Mouse (Mus musculus): Measurements from ENCODE around the gene Gdf15.
"Not testable (repeated sequence)": the region's sequence is repeated elsewhere in the genome, so short reads cannot be mapped to it uniquely, and the experiment has no call there.

Gdf15 gene

DNA sequence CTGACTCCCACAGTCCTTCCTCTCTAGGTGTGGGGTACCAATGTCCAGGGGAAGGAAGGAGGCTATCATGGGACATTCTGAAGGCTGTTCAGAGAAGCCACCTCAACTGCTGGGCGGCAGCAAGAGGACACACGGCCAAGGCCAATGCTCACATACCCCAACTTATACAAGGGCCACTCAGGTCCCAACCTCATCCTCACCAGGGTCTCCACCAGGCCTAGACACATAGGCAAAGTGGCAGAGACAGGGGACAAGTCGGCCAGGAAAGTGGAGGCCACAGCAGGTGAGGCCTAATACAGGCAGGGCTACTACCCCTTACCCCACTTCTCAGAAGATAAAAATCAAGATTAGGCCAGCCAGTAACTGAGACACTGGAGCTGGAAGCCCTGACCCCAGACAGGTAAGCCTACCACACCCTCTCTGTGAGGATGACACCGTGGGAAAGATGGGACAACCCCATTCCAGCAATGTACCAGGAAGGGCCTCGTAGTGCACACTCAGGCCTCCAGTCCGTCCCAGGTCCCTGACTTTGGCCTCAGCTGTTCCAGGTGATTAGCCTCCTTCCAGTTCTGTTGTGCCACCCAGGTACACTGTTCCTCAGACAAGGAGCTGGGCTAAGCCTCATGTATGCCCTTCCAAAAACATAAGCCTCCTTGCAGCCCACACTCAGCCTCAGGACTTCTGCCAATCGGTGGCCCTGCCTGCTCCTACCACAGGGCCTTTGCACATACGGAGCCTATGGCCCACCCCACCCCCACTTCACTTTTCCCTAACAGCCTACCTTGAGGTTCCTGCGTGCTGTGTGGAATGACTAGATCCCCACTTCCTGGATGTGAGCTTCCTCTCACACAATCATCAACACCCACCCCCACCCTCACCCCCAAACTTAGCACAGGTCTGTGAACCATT lies 26.1 kb downstream of the Gdf15 start:
- DNase-seq (ENCODE audit: low read depth) = peak; percentile 44

DNA sequence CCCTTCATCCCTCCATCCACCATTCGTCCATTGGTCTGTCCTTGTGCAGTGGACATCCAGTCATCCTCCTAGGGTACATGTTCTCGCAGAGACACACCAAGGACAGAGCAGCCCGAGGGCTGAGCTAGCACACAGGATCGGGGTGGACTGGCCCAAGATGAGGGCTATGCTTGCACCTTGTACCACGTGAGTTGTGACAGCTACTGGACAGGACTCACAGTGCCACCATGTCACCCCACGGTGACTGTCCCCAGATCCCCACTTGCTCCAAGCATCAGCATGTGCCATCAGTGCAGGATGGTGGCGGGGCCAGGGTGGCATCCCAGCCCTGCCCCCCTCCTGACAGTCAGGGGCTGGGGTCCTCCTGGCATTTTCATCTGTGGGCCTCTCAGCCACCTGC lies 27.7 kb downstream of the Gdf15 start:
- no peak for DNase-seq (ENCODE audit: low read depth)

DNA sequence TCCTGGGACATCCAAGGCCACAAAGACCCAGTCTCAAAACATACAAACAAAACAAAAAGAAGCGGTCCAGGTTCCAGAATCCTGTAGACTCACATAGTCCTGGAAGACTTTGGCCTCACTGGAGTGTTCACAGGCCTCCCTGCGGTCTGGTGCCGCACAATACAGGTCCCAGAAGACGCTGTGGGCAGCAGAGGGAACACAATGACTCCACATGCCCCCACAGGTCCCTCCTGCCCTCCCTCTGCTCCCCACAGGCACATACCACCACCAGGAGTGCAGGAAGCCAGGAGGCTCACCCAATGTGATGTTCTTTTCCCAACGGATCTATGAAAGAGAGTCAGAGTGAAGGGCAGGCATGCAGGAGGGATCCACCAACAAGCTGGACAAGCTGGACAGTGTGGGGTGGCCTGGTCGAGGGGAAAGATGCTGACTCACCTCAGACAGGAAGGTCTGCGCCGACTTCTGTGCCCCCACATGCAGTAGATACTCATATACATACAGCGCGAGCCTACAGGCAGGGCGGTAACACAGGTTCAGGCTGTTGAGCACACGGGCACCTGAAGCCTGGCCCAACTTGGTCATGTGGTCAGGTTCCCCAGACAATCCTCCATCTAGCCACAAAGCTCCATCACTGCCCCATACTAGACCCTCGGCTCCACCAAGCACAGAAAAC lies 30.0 kb downstream of the Gdf15 start:
- DNase-seq (ENCODE audit: low read depth) = no peak

DNA sequence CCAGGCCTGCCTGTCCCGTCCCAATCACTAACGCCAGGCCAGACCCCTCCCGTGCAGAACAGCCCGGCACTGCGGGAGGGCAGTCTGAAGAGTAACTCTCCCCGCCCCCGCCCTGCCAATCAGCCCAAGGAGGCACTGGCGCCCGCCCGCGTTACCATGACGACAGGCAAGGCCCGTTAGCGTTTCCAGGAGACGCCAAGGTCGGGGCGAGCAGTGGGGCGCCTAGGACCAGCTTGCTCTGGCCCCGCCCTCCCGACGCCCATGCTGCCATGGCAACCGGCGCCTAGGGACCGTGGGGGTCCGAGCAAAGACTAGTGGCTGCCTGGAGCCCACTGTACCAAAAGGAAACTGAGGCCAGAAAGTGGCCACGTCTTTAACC lies 31.0 kb downstream of the Gdf15 start:
- DNase-seq (ENCODE audit: low read depth) = peak; percentile 91

DNA sequence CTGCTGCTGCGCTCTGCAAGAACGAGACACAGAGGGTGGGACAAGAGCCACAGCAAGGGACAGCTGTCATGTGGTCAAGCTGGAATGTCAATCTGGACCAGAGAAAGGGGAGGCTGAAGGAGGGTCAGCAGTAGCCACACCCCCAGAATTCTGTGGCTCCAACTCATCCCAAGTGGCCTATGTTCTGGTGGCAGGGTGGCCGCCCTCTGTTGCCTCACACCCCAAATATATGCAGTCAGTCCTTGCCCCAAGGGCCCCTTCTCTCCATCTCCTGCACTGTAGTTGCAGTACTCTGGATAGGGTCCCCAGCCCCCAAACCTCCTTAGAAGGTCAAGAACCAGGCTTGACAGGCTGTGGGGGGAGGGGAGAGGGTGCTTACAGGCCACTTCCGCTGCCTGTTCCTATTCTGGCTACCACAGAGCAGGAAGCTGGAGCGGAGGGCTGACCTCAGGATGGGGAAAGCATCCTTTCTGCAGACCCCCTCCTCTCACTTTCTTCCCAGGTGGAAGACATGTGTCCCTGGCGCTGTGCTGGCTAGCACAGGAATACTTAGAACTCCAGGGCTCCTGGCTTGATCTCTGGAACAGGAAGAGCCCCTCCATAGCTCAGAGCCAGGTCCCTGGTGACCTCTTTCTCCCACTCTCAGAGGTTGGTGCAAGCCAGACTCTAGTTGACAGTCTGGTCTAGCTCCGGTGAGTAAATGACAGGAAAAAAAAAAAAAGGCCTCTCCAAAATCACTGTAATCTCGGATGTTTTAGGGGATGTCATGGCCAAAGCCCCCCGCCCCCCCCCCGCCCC lies 31.6 kb downstream of the Gdf15 start:
- DNase-seq (ENCODE audit: low read depth) = peak; percentile 32

DNA sequence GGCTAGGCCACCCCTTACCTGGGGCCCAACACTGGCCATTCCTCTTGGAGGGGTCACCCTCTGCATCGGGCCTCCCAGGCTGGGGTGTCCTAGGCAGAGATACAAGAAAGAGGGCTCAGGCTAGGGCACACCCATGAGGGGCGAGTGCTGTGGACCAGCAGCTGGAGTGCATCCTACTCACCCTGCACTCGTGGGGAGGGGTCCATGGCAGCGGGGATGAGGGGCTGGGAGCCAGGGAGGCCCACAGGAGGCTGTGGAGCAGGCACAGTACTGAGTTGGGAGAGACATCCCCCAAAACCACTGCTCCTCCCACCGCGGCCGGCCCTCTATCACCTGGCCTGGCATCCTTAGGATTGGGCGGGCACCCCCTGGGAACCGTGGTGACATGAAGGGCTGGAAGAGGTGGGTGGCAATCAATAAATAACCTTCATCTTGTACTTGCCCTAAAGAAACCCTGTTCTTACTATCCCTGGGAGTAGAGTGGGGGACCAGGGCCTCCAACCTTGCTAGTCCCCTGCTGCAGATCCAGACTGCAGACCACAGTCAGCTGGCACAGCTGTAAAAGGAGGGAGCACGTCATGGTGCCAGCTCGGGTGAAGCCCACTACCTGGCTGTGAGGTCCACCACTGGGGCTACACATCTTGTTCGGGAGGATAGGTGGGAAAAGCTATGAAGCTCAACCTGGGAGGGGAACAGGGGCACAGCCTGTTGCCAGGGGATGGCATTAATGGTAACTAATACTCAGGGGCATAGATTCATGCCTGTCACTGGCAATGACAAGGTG lies 32.6 kb downstream of the Gdf15 start:
- DNase-seq (ENCODE audit: low read depth) = no peak

DNA sequence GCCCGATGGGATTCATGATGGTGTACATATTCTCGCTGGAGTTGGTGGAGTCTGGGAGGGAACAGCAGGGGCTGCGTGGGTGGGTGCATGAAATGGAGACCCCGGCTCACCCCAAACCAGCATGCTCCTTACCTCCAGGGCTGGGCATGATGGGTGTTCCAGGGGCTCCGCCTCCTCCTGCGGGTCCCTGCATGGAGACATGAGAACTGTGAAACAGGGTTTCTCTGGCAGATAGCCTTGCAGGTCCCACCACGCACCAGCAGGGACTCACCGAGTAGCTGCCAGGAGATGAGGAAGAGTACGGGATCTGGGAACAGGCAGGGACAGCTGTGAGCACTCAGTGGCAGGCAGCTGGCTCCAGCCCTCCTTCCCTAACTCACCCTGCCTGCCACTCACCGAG lies 33.5 kb downstream of the Gdf15 start:
- DNase-seq (ENCODE audit: low read depth) = peak; percentile 11

DNA sequence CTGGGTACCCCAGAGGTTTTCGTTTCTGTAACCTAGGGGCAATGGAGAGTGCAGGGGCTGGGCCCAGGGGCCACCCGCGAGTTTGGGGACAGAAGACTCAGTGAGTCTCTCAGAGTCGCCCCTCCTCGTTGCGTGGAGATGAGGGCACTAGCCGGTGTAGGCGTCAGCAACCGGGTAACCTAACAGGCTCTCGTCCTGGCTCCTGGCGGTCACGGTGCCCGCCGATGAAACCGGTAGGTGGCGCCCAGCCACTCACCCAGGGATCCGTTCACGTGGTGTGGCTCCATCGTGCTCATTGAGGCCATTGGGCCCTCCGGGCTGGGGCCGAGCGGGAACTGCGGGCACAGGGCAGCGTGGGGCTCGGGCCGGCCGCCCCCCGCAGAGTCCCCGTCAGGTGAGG lies 34.0 kb downstream of the Gdf15 start:
- DNase-seq (ENCODE audit: low read depth) = no peak

DNA sequence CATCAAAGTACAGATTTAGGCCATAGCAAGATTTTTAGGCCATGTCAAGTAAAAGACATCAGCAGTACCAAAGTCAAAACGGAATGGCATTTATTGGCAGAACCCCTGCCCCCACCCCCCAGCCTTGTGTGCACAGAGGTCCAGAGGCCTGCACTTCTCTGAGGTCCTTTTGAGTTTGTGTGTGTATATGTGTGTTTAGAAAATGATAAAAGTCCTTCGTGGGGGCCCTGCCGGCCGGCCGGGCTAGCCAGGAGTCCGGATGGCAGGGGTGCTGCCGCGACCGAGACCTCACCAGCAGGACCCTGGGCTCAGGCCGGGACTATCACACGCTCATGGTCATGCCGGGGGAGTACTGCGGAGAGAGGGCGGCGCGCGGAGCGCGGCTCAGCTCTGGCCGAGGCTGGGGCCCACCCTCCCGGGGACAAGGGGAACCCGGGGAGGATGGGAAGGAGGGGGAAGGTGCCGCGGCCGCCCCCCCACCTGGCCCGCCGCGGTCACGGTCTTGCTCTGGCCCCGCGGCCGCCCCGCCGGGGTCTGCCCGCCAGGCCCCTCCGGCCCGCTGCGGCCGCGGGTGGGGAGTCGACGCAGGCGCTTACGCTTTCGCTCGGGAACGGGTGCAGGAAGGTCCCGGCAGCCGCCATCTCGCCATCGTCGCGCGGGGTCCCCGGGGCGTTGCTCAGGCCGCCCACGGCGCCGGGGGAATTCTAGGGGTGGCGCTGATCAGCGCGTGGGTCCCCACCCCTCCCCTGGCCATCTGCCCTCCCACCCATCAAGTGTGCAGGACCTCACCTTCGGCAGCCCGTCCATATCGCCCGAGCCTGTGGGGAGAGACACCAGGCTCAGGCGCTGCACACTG lies 34.6 kb downstream of the Gdf15 start:
- DNase-seq (ENCODE audit: low read depth) = no peak

DNA sequence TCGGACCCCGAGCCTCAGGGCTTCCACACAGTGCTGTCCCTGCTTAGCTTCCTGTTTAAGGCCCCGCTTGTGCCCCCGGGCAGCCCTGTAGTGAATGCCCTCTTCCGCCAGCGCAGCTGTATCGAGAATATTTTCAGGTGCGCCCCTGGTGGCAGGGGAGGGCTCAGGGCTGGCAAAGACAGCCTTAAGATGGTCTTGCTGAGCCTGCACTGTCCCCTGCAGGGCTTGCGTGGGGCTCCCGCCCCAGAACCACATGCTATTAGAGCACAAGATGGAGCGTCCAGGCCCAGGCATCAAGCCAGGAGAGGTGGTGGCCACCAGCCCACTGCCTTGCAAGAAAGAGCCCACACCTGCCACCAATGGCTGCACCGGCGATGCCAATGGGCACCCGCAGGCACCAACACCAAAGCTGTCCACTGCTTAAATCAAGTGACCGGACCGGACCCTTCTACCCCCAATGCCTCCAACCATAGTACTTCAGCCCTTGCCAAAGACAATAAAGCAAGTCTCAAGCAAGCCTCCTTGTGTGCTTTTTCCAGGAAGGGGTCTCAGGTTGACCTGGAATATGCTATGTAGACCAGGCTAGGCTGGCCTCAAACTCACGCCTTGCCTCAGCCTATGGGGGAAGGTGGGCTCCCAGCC lies 35.4 kb downstream of the Gdf15 start:
- DNase-seq (ENCODE audit: low read depth) = peak; percentile 32

DNA sequence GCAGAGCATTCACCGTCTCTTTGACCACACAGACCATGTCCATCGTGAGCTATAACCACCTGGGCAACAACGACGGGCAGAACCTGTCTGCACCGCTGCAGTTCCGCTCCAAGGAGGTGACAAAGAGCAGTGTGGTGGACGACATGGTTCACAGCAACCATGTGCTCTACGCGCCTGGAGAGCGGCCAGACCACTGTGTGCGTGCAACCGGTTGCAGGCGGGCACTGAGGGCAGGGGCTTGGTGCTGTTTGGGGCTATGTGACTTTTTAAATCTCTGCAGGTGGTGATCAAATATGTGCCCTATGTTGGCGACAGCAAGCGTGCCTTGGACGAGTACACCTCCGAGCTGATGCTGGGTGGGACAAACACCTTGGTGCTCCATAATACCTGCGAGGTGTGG lies 36.0 kb downstream of the Gdf15 start:
- DNase-seq (ENCODE audit: low read depth) = no peak

DNA sequence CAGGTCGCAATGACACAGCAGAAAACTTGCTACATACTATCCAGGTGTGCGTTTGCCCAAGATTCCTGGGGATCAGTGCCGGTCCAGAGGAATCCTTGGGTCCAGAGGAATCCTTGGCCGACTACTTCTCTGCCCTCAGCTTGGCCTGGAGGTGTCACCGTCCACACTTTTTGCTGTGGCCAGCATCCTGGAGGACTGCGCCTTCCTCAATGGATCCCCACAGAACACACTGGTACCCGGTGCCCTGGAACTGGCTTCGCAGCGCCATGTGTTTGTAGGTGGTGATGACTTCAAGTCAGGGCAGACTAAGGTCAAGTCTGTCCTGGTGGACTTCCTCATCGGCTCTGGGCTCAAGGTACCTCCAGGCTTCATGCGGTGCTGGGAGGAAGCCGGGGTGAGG lies 36.4 kb downstream of the Gdf15 start:
- peak; percentile 22 for DNase-seq (ENCODE audit: low read depth)

DNA sequence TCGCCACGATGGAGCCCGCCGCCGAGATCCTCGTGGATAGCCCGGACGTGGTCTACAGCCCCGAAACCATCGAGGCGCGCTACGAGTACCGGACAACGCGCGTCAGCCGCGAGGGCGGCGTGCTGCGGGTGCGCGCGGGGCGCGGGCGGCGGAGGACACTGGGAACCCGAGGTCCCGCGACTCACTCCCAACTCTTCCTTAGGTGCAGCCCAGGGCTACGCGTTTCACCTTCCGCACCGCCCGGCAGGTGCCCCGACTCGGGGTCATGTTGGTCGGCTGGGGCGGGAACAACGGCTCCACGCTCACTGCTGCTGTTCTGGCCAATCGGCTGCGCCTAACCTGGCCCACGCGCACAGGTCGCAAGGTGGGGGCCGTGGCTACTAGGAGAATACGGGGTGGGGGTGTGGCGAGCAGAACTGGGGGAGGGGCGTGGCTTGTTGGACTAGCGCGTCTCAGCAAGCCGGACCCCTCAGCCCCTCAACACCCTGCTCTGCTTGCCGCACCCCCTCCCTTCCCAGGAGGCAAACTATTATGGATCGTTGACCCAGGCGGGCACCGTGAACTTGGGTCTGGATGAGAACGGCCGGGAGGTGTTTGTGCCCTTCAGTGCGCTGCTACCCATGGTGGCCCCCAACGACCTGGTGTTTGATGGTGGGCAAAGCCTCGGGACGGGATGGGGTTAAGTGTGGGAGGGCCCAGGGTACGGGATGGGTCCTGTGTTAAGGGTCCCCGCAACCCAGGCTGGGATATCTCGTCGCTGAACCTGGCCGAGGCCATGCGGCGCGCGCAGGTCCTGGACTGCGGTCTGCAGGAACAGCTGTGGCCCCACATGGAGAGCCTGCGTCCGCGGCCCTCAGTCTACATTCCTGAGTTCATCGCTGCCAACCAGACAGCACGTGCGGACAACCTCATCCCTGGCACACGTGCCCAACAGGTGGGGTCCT lies 37.4 kb downstream of the Gdf15 start:
- peak; percentile 72 for DNase-seq (ENCODE audit: low read depth)

DNA sequence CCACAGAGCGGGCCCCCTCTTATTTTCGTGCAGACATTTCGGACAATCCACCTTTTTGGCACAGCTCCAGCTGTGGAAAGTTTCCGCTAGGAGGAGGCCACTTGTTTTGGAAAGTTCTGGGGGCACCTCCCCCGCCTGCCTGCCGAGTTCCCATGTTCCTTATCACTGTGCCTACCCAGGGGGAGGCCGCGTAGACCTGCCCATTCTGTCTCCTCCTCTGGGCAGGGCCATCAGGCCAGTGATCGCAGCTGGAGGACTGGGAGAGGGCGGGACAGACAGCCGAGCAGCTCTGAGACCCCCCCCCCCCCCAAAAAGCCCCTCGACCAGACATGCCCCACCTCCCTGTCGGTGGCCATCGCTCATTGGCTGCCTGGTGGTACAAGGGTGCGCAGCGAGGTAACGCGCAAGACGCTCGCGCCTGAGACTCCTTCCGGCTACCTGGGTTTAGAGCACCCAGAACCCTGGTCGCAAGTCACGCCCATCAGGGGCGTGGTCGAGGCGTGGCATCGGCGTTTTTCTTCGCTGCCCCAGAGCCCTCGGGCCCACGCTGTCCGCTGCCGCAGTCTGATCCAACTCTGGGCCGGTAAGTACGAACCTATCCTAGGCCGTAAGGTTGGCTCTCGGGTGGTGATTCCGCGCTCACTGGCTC lies 38.2 kb downstream of the Gdf15 start, which contains the start of gene Isyna1:
TSS of gene Isyna1 (plus strand) at position 413 of the 649 bp plus-strand sequence.
- DNase-seq (ENCODE audit: low read depth) = peak; percentile 96

DNA sequence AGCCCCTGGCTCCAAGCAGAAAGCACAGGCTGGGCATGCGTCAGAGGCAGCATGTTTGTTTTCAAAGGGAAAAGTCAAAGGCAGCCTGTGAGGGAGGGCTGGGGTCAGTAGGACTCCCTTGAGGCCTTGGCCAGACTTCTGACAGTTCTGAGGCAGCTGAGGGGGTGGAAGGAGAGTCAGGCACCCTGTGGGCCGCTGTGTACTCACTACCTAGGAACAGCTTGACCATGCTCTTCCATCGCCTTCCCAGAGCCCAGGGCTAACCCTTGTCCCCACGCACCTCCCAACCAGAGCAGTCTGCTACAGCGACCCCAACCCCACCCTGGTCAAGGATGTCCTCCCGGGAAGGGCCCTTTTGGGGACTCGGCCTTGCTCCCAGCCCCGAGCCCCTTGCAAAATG lies 39.1 kb downstream of the Gdf15 start:
- no peak for DNase-seq (ENCODE audit: low read depth)

DNA sequence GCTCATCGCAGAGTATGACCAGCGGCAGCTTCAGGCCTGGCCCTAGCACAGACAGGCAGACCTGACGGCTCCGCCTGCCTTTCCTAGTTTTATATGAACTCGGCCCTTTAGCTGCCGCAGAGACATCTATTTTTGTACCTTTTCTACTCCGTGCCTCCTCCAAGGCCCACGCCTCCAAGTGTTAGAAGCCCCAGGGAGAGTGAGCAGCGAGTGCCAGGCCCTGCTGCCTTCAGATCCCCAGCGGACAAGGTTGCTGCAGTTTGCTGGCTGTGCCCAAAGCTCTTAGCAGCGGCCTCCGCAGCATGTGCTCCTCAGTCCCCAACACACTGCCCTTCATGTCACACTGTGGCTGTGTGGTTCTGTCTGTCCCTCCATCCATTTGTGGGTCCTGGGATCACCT lies 40.7 kb downstream of the Gdf15 start:
- no peak for DNase-seq (ENCODE audit: low read depth)

DNA sequence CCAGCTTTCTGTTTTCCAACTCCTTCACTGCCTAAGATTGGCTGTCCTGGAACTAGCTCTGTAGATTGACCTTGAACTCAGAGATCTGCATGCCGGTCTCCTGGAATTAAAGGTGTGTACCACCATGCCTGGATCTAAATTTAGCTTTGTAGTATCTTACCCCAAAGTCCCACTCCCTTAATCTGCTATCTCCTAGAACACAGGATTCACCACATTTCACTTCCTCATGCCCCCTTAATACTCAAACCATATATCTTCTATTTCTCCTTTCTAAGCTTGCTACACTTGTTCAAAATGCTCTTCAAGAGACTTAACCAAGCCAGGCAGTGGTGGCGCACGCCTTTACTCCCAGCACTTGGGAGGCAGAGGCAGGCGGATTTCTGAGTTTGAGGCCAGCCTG lies 44.3 kb downstream of the Gdf15 start:
- not testable (repeated sequence) for DNase-seq (ENCODE audit: low read depth)

DNA sequence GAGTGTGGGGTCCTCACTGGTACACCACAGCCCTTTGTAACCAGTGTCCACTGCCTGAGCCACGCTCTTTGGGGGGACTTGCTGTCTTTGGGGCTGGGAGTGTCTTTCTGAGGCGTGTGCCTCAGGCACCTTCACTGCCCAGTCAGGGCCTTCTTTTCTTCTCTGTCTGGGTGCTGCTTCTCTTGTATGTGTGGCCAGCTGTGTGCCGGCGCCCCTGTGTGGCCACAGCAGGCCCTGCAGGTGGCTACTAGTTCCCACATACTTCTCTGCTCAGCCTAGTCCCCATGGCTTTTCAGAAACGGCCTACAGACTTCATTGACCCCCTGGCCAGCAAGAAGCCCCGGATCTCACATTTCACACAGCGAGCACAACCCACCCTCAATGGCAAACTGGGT lies 47.0 kb downstream of the Gdf15 start:
- DNase-seq (ENCODE audit: low read depth) = peak; percentile 58
